Mouse (Mus musculus) left cerebral cortex, adult 2 months (tissue): ENCODE results near the gene Moap1. TPM values are rescaled to one million over a fixed set of nuclear protein-coding genes. Genes with fewer than 3 reads are reported as not detected.
A peak's percentile ranks its signal among the peaks of the same experiment; 100 is the strongest.

ENCODE experiments used
- DNase-seq, 2 experiments: peaks; one replicate each; pipeline ENCODE4 v3.0.0; 2021 to 2022; ENCODE audit warnings: low spot score in 2 of 2, mixed read lengths in 1 of 2; ENCODE audit errors: extremely low spot score in 1 of 2
- H3K27ac ChIP-seq: fragments of 200-600 bp; 2 replicates; pipeline ENCODE4 v1.8.1; 2022
- H3K4me3 ChIP-seq: fragments of 200-600 bp; 2 replicates; pipeline ENCODE4 v1.8.1; 2022
- CTCF ChIP-seq: fragments of 200-600 bp; IDR thresholded peaks from 2 replicates; pipeline ENCODE4 v1.8.1; 2022; ENCODE audit warnings: antibody characterized with exemption, mild to moderate bottlenecking, moderate library complexity
- intact Hi-C: fragments of 180-260 bp; cut with DNase I; formaldehyde crosslinking; loops from one replicate; pipeline ENCODE4 v1.15.1; 2025
- total RNA-seq, 2 experiments: library from RNA; stranded (reverse); gene quantifications; 2 replicates each; pipeline ENCODE4 v1.2.3; 2021

Gene Moap1
- total RNA-seq, 2 experiments from 2014 or later = 24.4 to 33.8 TPM

GRCm38 (mm10) chr12:102703111-102703412, 40.4 kb downstream of the Moap1 start:
- TF ChIP-seq CTCF = peak; percentile 42
- Histone ChIP-seq H3K4me3 (peak overlapping the region; percentile 80), H3K27ac (peak overlapping the region; percentile 88)
- DNase-seq = no peak
- intact Hi-C loops = loop anchor here (2.0 to 5.0 kb wide), 2 partner anchors 50 to 176 kb away; no protein-coding TSS in a partner anchor

GRCm38 (mm10) chr12:102702356-102703110, 40.9 kb downstream of the Moap1 start:
- DNase-seq = peak; percentile 70 to 78

GRCm38 (mm10) chr12:102701691-102702207, 41.7 kb downstream of the Moap1 start:
- H3K4me3 ChIP-seq = no peak overlapping the region

More at GRCm38 (mm10) chr12:102702356-102703110, 40.9 kb downstream of the Moap1 start:
- H3K4me3 ChIP-seq = peak overlapping the region; percentile 80
- peak overlapping the region; percentile 88 for H3K27ac ChIP-seq
- intact Hi-C loops = loop anchor here (2.0 to 5.0 kb wide), 2 partner anchors 50 to 175 kb away; no protein-coding TSS in a partner anchor
- TF ChIP-seq CTCF = peak; percentile 82

GRCm38 (mm10) chr12:102700453-102700852, 43.0 kb downstream of the Moap1 start:
- Histone ChIP-seq H3K4me3 (no peak overlapping the region), H3K27ac (peak overlapping the region; percentile 29; the same call in 1 of the 2 replicates)
- intact Hi-C loops = loop anchor here (5.0 kb wide), 1 partner anchor 173 kb away; no protein-coding TSS in a partner anchor
- DNase-seq = no peak
- TF ChIP-seq CTCF = no peak; the same call in 1 of the 2 replicates

More at GRCm38 (mm10) chr12:102701691-102702207, 41.7 kb downstream of the Moap1 start:
- intact Hi-C loops = loop anchor here (2.0 to 5.0 kb wide), 2 partner anchors 49 to 174 kb away; no protein-coding TSS in a partner anchor
- H3K27ac ChIP-seq = no peak overlapping the region
- no peak for DNase-seq
- TF ChIP-seq CTCF = no peak

GRCm38 (mm10) chr12:102699156-102699555, 44.3 kb downstream of the Moap1 start:
- intact Hi-C loops = no loop called here
- H3K27ac ChIP-seq = no peak overlapping the region
- H3K4me3 ChIP-seq = no peak overlapping the region
- no peak for DNase-seq
- TF ChIP-seq CTCF = no peak

GRCm38 (mm10) chr12:102698089-102698684, 45.3 kb downstream of the Moap1 start:
- no peak overlapping the region for H3K27ac ChIP-seq
- DNase-seq = no peak
- no peak for TF ChIP-seq CTCF
- no peak overlapping the region for H3K4me3 ChIP-seq
- intact Hi-C loops = no loop called here

GRCm38 (mm10) chr12:102697381-102697780, 46.1 kb downstream of the Moap1 start:
- intact Hi-C loops = no loop called here
- DNase-seq = no peak
- no peak for TF ChIP-seq CTCF
- no peak overlapping the region for H3K27ac ChIP-seq
- H3K4me3 ChIP-seq = no peak overlapping the region

GRCm38 (mm10) chr12:102696635-102697354, 46.7 kb downstream of the Moap1 start:
- TF ChIP-seq CTCF = no peak
- Histone ChIP-seq H3K4me3 (no peak overlapping the region), H3K27ac (peak overlapping the region; percentile 64)
- intact Hi-C loops = loop anchor here (1.0 kb wide), 1 partner anchor 43 kb away; no protein-coding TSS in a partner anchor
- DNase-seq = no peak

- TF ChIP-seq CTCF = no peak
- Histone ChIP-seq H3K27ac (peak overlapping the region; percentile 64), H3K4me3 (no peak overlapping the region)
- peak; percentile 76 to 83 for DNase-seq
- intact Hi-C loops = loop anchor here (1.0 kb wide), 1 partner anchor 42 kb away; no protein-coding TSS in a partner anchor
Measured at GRCm38 (mm10) chr12:102695369-102696239, 47.9 kb downstream of the Moap1 start.

Other genes starting within 250 kb of the Moap1 start
- gene Chga, start 188.7 kb downstream of the Moap1 start, total RNA-seq = 100 to 1,000 TPM; 176 to 177 TPM
- gene Itpk1, start 38.7 kb downstream of the Moap1 start, total RNA-seq = 10 to 100 TPM; 52.3 to 54.9 TPM
- gene Tmem251, start 101 bp upstream of the Moap1 start, total RNA-seq = 1 to 10 TPM; 5.6 to 5.7 TPM
- not detected for gene Gm28051, start 14.1 kb upstream of the Moap1 start, total RNA-seq
- gene Gon7, start 14.1 kb upstream of the Moap1 start, total RNA-seq = 10 to 100 TPM; 15.8 to 18.1 TPM
- 10 to 100 TPM; 30.9 to 32.0 TPM for gene Ubr7, start 14.3 kb upstream of the Moap1 start, total RNA-seq
- gene Gm20604, start 15.0 kb upstream of the Moap1 start, total RNA-seq = 10 to 100 TPM; 18.1 to 20.3 TPM
- 10 to 100 TPM; 19.1 to 20.8 TPM for gene Btbd7, start 134.8 kb upstream of the Moap1 start, total RNA-seq
- not detected for gene Cox8c, start 155.7 kb upstream of the Moap1 start, total RNA-seq
- gene Unc79, start 205.2 kb upstream of the Moap1 start, total RNA-seq = 10 to 100 TPM; 60.8 to 66.7 TPM